In genomic region chr11:70469764-70470163, GRCm38 (mm10) we compare ENCODE assay signal across 25 mouse cellular contexts. TPM values are rescaled to one million over a fixed set of nuclear protein-coding genes. Genes with fewer than 3 reads are reported as not detected.
"Had no signal": no experiment of that assay in that cellular context is flagged by ENCODE, and none has a peak within 500 bp of the region (broad histone marks: within the 10 kb centered on the region; RNA-seq: fewer than 3 reads in every experiment).

No protein-coding gene starts in this region.

- H3K4me3 ChIP-seq: heart, embryonic 12.5 days; heart, embryonic 15.5 days; hindbrain, embryonic 13.5 days; hindbrain, embryonic 15.5 days; layer of hippocampus, adult 2 months; limb, embryonic 13.5 days; limb, embryonic 15.5 days; liver, embryonic 12.5 days had no signal

- H3K27ac ChIP-seq: hindbrain, embryonic 13.5 days; hindbrain, embryonic 15.5 days; hindbrain, postnatal 0 days; layer of hippocampus, adult 2 months; limb, embryonic 13.5 days; limb, embryonic 15.5 days; liver, embryonic 14.5 days had no signal

- DNase-seq: gastrocnemius, postnatal 14 days; gastrocnemius, postnatal 36 days; heart, adult 18-20 months; kidney, adult 18-20 months; kidney, adult 8-10 months; kidney, postnatal 10 days; kidney, postnatal 25 days; kidney, postnatal 4 days; layer of hippocampus, postnatal 36 days; left cerebral cortex, postnatal 4 days had no signal

- H3K36me3 ChIP-seq: heart, embryonic 12.5 days; heart, embryonic 15.5 days; hindbrain, embryonic 13.5 days; hindbrain, embryonic 15.5 days; limb, embryonic 13.5 days; limb, embryonic 15.5 days; liver, embryonic 12.5 days had no signal

- H3K9ac ChIP-seq: heart, embryonic 12.5 days; heart, embryonic 15.5 days; hindbrain, embryonic 13.5 days; hindbrain, embryonic 15.5 days; limb, embryonic 13.5 days; limb, embryonic 15.5 days; liver, embryonic 12.5 days; liver, embryonic 14.5 days had no signal

RNA-seq across cellular contexts. Expression of gene Cxcl16, which starts 10.0 kb away (rescaled TPM):
- total RNA-seq: hematopoietic stem cell, adult 5-6 weeks had no signal

RNA-seq across cellular contexts. Expression of gene Tm4sf5, which starts 35.3 kb away (rescaled TPM):
- total RNA-seq: gastrocnemius, adult 18-20 months; gastrocnemius, adult 8-10 months; gastrocnemius, postnatal 14 days; gastrocnemius, postnatal 36 days; hematopoietic stem cell, adult 5-6 weeks; layer of hippocampus, adult 2 months; layer of hippocampus, postnatal 36 days; left cerebral cortex, postnatal 25 days had no signal
- polyA plus RNA-seq: hindbrain, embryonic 11.5 days had no signal
